Mouse (Mus musculus) megakaryocyte progenitor cell, adult 5-6 weeks (primary cell): ENCODE measurements around the gene S100a3. TPM values are rescaled to one million over a fixed set of nuclear protein-coding genes. Genes with fewer than 3 reads are reported as not detected.
A peak's percentile ranks its signal among the peaks of the same experiment; 100 is the strongest.

Experiments used
- ATAC-seq: replicated peaks from 2 replicates; pipeline ENCODE4 v1.8.0; 2016; ENCODE audit warnings: mild to moderate bottlenecking, moderate TSS enrichment, inconsistent platforms; ENCODE audit not compliant: poor library complexity
- total RNA-seq, 2 experiments: library from RNA; stranded (forward) in 1 of 2; stranded (reverse) in 1 of 2; fragments of 157-497, 149-512 nt in 1 of 2; fragments of 200-1000 nt in 1 of 2; gene quantifications; 2 replicates each; pipeline versions ENCODE4 v1.2.3 to v1.2.4; 2015 to 2017

Gene S100a3
- not detected in 2 replicates for total RNA-seq (2015)
- not detected in 2 replicates for total RNA-seq (2017)

DNA sequence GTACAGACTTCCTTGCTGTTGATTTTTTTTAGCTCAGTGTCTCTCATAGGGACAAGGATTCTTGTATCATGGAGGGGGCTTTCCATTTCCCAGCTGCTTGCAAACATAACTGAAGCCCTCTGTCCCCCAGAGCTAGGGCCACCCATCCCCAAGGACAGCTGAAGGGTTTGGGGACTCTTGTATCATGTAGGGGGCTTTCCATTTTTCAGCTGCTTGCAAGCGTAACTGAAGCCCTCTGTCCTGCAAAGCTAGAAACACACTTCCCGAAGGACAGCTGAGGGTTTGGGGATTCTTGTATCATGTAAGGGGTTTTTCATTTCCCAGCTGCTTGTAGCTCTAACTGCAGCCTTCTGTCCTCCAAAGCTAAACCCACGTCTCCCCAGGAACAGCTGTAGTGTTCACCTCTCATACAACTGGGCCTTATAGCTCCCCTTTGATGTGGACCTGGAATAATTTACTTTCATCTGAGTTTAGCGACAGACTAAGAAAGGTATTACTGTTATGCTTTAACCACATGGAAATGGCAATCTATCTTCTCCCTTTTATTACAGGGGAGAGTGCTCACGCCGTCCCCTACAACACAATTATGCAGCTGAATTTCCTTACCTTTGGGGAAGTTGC is at the start of gene S100a3:
S100a3 (plus strand) TSS at position 571 of the 621 bp plus-strand sequence.
- no peak for ATAC-seq

DNA sequence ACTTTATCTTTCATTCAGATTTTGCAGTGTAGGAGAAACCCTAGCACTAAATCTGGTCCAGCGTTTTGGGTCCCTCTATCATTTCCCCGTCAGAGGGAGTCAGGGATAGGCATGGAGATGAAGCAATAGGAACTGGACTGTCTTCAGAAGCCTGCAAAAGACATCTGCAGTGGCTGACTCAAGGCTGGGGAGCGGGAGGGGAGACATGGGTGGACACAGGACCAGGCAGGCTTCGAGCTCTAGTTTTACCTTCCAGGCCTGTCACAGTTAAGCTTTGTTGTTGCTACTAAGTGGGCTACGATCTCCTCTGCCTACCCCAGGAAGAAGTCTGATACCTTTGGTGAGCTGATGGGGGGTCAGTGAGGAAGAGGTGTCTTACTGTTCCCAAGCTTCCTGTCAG is 48.1 kb upstream of the S100a3 start:
- ATAC-seq: no peak

DNA sequence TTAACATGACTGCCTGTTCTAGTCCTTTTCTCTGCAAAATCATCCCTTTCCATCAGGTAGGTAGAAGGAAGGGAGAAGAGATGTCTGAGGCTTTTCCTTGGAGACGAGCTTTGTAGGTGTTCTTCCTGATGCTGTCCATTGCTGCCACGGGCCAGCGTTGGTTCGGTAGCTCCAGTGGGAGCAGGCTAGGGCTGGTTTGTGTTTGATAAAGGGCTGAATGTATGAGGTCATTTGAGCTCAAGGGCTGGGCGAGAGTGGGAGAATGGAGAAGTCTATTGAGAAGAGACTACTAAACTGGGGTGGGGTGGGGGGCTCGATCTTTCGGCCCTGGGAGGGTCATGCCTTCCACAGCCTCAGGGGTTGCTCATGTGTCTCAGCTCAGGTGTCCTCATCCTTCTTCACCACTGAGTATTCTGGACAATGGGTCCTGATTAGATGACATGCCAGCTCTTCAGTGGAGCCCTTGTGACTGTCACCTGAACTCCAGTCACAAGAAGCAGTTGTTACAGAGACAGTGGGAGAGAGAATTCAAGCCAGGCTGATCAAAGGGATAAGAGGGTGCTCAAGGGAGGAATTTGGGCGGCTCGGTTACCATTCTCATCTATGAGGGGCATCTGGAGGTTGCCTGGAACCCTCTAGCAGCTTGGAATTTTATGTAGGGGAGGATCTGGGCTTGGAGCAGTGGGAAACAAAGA is 47.3 kb upstream of the S100a3 start:
- no peak for ATAC-seq

DNA sequence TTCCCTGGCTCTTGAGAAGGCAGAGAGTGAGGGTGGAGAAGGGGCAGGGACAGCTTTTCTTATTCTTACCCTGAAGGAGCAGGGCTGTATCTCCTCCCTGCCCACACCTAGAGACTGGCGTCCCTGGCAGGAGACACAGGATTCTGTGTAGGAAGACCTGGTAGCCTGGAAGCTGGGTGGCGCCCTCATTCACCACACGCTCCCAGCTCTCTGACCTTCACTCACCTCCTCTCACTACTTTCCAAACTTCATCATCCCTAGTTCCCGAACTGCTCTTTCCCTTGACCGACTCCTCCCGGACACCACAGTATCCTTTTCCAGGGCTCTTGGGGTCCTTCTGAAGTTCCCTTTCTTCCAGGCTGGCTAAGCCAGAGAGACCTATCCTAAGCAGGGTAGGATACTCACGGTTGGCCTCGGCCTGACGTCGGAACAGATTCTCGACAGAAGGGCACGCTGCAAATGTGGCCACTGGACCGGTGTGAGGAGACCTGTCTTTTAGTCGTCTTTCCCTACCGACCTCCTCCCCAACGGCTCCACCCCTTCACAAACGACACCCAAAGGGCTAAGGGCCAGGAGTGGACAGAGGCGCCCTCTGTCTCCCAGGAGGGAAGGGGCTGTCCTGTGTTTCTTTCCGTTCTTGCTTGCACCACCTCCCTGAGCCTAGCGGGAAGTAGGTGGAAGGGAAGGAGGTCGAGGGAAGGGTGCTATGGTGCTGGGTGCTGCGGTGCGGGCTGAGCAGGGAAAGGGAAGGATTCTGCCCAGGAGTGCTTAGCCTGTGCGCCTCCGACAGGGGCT is 46.4 kb upstream of the S100a3 start, which contains the start of the genes S100a1 and S100a13:
S100a1 (minus strand) TSS at position 597 of the 795 bp plus-strand sequence.
S100a13 (plus strand) TSS at position 640 of the 795 bp plus-strand sequence.
- peak; percentile 71 for ATAC-seq

DNA sequence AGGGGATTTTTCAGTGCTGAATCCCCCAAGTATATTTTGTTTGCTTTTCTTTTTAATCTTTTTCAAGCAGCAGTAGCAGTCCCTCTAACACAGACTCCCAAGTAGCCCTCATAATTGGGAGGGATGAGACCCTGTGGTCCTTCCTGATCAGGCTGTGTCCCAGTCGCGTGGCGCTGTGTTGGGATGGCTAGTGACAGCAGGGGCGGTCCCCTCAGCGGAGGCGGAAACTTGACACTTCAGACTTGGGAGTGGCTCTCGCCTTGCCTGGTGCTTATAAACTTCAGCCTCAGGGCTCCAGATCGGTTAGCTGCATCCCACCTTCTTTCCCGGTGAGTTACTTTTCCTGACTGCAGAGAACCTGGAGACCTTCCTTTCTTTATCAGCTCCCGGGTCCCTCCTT is 45.7 kb upstream of the S100a3 start:
- peak; percentile 78 for ATAC-seq

DNA sequence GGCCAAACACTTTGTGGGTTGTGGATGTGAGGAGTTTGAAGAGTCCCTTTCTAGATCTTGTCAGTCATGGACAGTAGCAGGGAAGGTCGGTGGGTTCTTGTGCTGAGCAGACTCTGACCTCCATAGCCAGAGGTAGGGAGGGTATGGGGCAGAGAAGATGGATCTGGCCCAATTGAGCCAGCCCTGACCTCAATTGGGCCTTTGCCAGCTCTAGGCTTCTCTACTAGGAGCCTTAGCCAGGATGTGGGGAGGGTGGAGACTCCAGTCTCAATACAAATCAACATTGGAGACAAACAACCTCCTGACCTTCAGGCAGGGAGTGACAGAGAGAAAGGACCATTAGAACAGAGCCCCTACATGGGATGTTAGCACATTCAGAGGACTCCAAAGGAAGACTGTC is 45.1 kb upstream of the S100a3 start:
- ATAC-seq: no peak

DNA sequence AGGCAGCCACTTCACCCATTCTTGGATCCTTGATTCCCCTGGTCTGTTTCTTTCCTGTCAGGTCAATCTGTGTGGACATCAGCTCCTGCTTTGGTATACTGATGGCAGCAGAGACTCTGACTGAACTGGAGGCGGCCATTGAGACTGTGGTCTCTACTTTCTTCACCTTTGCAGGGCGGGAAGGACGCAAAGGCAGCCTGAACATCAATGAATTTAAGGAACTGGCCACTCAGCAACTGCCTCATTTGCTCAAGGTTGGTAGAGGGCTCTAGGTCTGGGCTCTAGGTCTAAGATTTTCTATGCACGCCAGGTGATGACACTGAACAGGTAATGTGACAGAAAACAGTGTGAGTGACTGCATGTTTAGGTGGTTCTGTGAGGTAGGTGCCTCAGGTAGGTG is 44.6 kb upstream of the S100a3 start:
- ATAC-seq: no peak

DNA sequence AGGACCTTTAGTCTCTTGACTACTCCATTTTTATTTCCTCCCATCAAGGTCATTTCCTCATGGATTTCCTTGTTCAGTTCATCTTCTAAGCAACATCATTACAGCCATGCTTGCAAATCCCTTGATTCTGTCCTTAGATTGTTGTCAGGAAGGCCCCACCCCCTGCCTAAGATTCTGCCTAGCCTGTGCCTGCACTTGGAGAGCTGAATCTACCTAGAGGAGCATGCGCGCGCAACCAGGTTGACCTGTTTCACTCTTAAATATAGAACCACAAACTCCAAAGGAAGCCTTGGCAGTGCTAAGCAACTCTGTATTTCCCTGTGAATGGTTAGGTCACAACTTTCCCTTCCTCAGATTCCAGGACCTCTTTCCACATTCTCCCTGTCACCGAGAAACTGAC is 42.7 kb upstream of the S100a3 start:
- no peak for ATAC-seq

DNA sequence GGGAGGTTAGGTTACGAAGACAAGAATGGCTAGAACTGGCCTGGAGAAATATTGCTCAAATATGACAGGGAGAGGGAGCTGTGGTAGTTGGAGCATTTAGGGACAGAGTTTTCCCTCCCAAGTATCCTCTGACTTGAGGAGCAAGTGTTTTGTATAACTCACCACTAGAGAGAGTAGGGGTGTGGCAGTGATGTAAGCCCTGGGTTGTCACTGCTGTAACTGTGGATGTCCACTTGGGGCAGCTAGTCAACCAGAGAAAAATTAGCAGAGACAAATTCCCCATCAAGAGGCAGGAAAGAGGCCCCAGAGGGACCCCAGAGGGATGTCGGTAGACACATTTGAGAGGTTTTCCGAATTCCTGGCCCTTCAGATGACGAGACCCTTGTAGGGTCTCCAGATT is 35.0 kb upstream of the S100a3 start:
- ATAC-seq: peak; percentile 98

DNA sequence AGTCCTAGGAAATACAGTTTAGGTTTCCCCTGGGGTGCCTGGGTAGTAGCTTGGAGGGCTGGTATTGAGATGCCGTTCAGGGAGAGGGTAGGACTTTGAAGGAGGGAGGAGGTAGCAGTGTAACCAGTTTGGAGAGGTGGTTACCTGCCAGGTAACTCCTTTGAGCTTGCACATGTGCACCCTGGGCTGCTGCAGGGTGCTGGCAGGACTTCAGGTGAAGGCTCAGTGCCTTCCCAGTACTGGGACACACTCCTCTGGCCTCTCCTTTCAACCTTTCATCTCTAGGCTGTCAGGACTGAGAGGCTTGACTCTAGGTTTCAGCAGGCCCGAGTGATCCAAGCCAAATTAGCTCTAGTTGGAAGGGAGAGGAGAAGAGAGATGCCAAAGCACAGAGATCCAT is 34.3 kb upstream of the S100a3 start:
- ATAC-seq: no peak

DNA sequence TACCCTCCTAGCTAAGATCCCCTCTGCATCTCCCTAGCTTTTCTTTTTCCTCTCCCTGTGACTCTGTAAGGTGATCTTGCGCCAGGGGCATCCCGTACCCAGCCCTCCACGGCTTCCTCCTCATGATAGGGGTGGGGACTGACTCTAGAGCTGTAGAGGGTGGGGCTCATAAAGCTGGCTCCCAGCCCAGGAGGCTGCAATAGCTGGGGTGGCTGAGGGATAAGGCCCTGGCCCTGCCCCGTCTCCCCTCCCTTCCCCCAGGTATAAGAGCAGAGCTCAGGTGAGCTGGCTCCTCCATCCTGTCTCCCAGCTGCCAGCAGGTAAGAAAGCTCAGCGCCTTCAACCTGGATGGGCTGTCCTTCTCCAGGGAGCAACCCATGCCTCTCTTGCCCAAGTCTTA is 33.8 kb upstream of the S100a3 start, which contains the start of gene S100a14:
S100a14 (plus strand) TSS at position 277 of the 400 bp plus-strand sequence.
- ATAC-seq: peak; percentile 84

DNA sequence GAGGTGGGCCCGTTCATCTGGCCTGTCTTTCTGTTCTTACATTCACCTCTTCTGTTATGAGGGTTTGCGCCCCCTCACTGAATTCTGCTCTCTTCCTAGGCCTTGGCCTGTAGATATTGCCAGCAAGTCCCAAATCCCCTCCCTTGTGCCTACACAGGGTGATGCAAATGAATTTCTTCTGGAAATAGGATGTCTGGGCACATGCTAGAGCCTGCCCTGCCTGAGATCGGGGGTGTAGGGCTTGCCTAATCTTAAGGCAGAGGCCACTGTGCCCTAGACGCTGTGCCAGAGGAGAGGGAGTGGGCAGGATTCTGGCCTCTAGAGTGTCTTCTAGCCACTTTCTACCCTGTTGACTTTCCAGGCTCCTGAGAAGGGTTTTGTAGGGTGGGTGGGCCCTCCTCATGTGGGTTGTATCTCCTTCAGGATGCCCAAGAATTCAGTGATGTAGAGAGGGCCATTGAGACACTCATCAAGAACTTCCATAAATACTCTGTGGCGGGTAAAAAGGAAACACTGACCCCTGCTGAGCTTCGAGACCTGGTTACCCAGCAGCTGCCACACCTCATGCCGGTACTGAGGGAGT is 33.0 kb upstream of the S100a3 start:
- ATAC-seq: no peak

DNA sequence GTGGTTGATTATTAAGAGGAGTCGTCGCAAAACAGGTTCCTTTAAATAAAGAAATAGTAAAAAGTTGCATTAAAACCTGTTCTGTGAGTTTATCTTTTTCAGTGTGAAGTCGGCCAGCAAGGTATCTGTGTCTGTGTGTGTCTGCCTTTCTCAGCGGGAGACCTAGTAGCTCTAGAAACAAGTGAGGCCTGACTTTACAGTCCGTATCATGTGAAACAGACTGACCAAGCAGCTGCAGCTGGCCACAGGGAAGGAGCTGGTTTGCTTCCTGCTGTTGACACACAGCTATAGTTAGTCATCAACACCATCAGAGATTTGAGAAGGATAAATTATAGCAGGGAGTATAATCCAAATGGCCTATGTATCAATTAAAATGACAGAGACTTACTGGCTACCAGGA is 28.7 kb upstream of the S100a3 start:
- no peak for ATAC-seq

DNA sequence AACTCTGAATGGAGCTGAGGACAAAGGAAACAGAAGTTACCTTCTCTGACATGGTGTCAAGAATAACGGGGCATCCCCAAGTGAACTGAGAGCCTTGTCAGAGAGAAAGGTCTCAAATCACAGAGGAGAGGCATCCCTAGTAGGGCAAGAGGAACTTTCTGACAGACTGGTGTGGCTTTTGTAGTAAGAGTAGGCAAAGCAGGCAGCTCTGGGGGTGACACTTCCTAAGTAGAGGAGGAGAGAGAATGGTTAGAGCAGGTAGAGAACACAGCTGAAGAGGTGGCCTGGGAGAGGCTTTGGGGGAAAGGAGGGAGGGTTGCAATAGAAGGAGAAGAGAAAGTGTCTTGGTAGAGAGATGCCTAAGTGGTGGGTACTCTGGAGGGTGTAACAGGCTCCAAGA is 24.9 kb upstream of the S100a3 start:
- ATAC-seq: no peak

DNA sequence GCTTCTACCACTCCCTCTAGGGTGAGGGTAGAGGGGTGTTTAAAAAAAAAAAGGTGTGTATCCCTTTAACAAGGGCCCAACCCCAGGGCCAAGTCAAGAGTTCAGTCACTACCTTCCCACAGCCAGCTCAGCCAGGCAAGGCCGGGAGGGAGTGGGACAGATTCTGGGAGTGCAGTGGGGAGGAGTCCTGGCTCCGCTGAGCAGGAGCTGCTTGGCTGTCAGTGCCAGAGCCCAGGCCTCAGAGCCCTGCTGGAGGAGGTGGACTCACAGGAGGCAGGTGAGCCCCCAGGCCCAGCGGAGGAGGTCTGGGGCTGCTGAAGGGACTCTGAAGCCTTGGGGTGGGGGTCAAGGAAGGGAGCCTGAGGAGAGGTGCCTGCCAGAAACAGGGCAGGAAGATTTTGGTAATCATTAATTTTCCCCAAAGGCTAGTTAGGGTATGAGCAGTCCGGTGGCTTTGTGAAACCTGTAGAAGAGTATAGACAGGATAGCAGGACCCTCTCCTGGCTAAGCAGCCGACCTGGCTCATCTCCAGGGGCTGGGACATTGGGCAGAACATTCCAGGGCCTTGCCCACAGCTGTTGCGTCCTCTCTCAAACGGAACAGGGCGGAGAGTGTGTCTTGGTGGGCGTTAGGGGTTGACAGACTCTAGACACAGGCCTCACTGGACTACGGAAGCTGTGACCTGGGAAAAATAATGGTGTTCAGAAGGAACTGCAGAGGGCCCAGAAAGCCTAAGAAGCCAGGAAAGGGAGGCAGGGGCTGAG is 23.1 kb upstream of the S100a3 start, which contains the start of gene S100a16:
S100a16 (plus strand) TSS at position 114 of the 764 bp plus-strand sequence.
- no peak for ATAC-seq

DNA sequence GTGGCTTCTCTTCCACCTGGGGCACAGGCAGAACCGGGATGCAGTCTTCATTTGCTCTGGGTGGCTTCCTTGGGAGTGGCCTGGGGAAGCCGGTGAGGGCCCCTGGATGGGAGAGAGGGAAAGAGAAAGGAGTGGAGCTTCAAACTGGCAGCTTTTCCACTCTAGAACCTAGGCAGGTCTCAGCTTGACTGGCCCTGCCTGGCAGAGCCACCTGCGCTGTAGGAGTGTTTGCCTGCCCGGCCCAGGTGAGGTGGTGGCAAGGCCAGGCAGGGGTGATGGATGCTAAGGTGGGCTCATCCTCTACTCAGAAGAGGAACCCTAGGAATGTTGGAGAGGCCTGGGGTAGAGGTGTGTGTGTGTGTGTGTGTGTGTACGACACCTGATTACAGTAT is 22.5 kb upstream of the S100a3 start:
- ATAC-seq: no peak

DNA sequence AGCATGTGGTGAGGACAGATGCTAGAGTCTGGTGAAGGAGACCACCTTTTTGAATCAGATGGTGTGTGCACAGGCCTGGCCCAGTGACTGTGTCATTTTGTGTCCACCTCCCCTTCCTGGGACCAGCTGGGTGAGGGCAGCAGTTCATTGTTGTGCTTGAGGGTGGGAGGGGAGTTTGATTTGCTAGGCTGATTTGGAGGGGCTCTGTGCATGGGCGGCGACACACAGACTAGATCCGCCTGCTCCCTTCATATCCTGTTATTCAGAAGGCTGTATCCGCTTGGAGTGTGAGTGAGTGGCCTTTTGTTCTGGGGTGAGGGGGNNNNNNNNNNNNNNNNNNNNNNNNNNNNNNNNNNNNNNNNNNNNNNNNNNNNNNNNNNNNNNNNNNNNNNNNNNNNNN is 19.5 kb upstream of the S100a3 start:
- no peak for ATAC-seq

DNA sequence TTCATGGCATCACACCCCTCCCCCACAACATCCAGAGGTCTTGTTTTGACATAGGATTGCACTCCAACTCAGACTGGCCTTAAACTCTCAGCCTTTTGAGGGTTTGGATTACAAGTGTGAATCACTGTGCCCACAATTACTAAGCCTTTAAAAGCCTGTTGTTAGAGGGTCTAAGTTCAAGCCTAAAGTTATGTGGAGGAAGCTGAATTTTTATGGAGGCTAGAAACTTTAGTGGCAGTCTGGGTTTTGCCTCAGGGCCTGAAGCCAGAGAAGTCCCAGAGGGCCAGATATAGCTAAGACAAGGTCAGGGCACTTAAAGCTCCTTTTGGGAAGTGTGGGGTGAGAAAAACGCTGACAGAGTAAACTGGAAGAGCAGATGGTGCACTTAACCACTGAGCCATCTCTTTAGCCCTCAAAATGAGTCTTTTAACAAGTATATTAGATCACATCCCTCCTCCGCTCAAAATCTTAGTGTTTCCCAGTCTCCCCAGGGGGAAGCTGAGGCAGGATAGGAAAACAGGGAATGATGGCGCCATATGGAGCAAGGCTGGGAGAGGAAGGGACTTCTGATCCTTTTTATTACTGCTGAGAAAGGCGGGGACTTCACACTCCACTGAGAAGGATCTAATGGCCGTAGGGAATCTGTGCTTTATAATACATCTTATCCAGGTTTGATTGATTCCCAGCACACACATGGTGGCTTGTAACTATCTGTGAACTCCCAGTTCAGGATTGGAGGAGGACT is 10.5 kb upstream of the S100a3 start:
- ATAC-seq: no peak

DNA sequence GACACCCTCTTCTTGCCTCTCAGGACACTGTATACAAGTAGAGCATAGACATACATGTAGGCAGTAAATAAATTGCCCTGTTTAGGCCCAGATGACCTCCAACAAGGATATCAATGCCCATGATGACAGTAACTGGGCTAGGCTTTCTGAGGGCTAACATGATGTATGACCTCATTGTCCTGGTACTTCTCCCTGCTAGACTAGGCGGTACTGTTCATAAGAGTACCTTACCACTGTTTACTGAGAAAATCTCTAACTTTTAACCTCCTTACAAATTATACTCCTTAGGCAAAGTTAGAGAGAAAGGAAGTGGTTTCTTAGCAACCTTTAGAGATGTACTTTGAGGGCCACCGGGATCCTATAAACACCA is 10.0 kb upstream of the S100a3 start:
- no peak for ATAC-seq

DNA sequence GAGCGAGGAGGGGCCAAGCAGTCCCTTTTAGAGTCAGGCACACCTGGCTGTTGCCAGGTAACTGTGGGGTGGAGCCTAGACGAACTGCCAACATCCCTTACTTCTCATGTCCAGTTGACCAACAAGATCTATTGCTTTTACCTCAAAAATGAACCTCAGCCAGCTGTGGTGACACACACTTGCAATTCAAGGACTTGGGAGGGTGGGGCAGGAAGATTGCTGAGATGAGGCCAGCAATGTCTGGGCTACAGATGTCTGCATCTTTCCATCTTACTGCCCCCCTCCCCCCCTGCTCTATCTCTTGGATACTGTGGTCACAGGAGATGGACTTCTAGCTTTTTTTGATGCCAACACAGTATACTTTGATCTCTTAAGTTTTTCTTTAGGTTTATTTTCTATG is 8.1 kb upstream of the S100a3 start:
- no peak for ATAC-seq
